Mouse (Mus musculus): Measurements from ENCODE around the gene Myrip. TPM values are rescaled to one million over a fixed set of nuclear protein-coding genes. Genes with fewer than 3 reads are reported as not detected.
A peak's percentile ranks its signal among the peaks of the same experiment; 100 is the strongest.

Gene Myrip
- polyA plus RNA-seq, 2 experiments: 0.37 to 0.73 TPM

- ATAC-seq (ENCODE audit: low FRiP score, low read depth) (peak; percentile 86), DNase-seq (ENCODE audit: low spot score) (peak; percentile 79)
- peak overlapping the region; percentile 81 for H3K4me2 ChIP-seq (replicated peaks; ENCODE audit: low read depth, low read length, severe bottlenecking)
- peak; percentile 75; the same call in 1 of the 2 replicates for TF ChIP-seq POLR2A (IDR thresholded peaks at IDR 0.05; ENCODE audit: borderline replicate concordance, extremely low read depth, insufficient read depth, insufficient read length)
- H3K27me3 ChIP-seq (ENCODE audit: control insufficient read depth, insufficient read depth, low read length): no peaks in the 10 kb centered on the region
- peak overlapping the region; percentile 91 for H3K27ac ChIP-seq (replicated peaks; ENCODE audit: low read depth, low read length)
- peak overlapping the region; percentile 96 for H3K9ac ChIP-seq (ENCODE audit: low read depth, low read length, severe bottlenecking)
- H3K9me3 ChIP-seq (ENCODE audit: control insufficient read depth, low read length): no peaks in the 10 kb centered on the region
- H3K4me1 ChIP-seq (ENCODE audit: control insufficient read depth, insufficient read depth, low read length): 0 out of 2 replicates have a peak, but pooled peaks cover 6% of the 10 kb centered on the region
- peak overlapping the region; percentile 99 for H3K4me3 ChIP-seq (replicated peaks; ENCODE audit: low read length)
- peaks cover 27% of the 10 kb centered on the region for H3K36me3 ChIP-seq (ENCODE audit: control insufficient read depth, insufficient read depth, low read length)
- WGBS: under 1% methylated on average over 45 of the region's 97 CpGs
Observed at GRCm38 (mm10) chr9:120492400-120493351, 191.4 kb downstream of the Myrip start.

DNA sequence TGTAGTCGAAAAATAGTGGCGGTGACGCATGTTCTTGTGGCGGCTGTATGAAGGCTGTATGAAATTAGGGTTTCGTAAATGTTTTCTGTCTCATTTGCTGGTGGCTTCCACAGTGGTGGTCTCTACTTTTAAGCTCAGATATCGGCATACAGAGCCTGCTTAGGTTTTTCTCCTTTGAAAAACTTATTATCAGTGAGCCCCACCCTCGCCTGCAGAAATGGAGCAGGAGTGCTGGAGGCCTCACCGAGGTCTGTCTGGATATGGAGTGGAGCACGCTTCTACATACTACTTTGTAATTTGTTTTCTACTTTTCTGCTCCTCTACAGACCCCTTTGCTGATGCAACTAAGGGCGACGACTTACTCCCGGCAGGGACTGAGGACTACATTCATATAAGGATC is 192.5 kb downstream of the Myrip start:
- H3K9me3 ChIP-seq (ENCODE audit: control insufficient read depth, low read length): no peaks in the 10 kb centered on the region
- H3K4me3 ChIP-seq (replicated peaks; ENCODE audit: low read length): peak overlapping the region; percentile 99
- H3K4me2 ChIP-seq (replicated peaks; ENCODE audit: low read depth, low read length, severe bottlenecking): peak overlapping the region; percentile 81
- ATAC-seq (ENCODE audit: low FRiP score, low read depth) (no peak), DNase-seq (ENCODE audit: low spot score) (no peak)
- peak overlapping the region; percentile 96 for H3K9ac ChIP-seq (ENCODE audit: low read depth, low read length, severe bottlenecking)
- peaks cover 27% of the 10 kb centered on the region for H3K36me3 ChIP-seq (ENCODE audit: control insufficient read depth, insufficient read depth, low read length)
- TF ChIP-seq POLR2A (IDR thresholded peaks at IDR 0.05; ENCODE audit: borderline replicate concordance, extremely low read depth, insufficient read depth, insufficient read length): no peak
- 67% methylated on average over 12 of the region's 12 CpGs for WGBS
- H3K27ac ChIP-seq (replicated peaks; ENCODE audit: low read depth, low read length): peak overlapping the region; percentile 27; the same call in 1 of the 2 replicates
- H3K4me1 ChIP-seq (ENCODE audit: control insufficient read depth, insufficient read depth, low read length): 0 out of 2 replicates have a peak, but pooled peaks cover 6% of the 10 kb centered on the region
- H3K27me3 ChIP-seq (ENCODE audit: control insufficient read depth, insufficient read depth, low read length): no peaks in the 10 kb centered on the region

DNA sequence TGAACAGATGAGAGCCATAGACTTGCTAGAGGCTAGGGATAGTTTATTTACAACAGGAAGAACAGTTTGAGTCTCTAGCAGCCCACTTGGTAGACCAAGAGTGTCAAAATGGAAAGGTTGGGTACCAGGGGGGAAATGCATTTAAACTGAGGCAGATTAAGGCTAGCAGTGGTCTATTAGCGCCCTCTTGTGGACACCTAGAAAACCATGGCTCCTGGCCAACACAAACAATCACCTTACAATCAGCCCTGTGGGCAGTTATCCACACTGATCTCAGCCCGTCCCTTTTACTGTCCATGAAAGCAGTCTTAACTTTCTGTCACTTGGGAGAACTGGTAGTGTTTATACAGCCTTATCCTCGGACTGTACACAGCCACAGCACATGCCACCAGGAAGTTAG is 195.4 kb downstream of the Myrip start:
- 3% methylated on average over 3 of the region's 3 CpGs for WGBS

GRCm38 (mm10) chr9:120497983-120498382 is 196.7 kb downstream of the Myrip start:
- DNase-seq (ENCODE audit: low spot score) (no peak), ATAC-seq (ENCODE audit: low FRiP score, low read depth) (no peak)
- 0 out of 2 replicates have a peak, but pooled peaks cover 6% of the 10 kb centered on the region for H3K4me1 ChIP-seq (ENCODE audit: control insufficient read depth, insufficient read depth, low read length)
- peaks cover 27% of the 10 kb centered on the region for H3K36me3 ChIP-seq (ENCODE audit: control insufficient read depth, insufficient read depth, low read length)
- WGBS: 84% methylated on average over 5 of the region's 5 CpGs
- no peak overlapping the region for H3K4me2 ChIP-seq (replicated peaks; ENCODE audit: low read depth, low read length, severe bottlenecking)
- H3K27ac ChIP-seq (replicated peaks; ENCODE audit: low read depth, low read length): no peak overlapping the region
- H3K9me3 ChIP-seq (ENCODE audit: control insufficient read depth, low read length): no peaks in the 10 kb centered on the region
- TF ChIP-seq POLR2A (IDR thresholded peaks at IDR 0.05; ENCODE audit: borderline replicate concordance, extremely low read depth, insufficient read depth, insufficient read length): no peak
- no peaks in the 10 kb centered on the region for H3K27me3 ChIP-seq (ENCODE audit: control insufficient read depth, insufficient read depth, low read length)
- H3K9ac ChIP-seq (ENCODE audit: low read depth, low read length, severe bottlenecking): no peak overlapping the region
- no peak overlapping the region for H3K4me3 ChIP-seq (replicated peaks; ENCODE audit: low read length)

More for the DNA sequence above, 195.4 kb downstream of the Myrip start:
- Histone ChIP-seq H3K4me3 (replicated peaks; ENCODE audit: low read length) (no peak overlapping the region), H3K9me3 (ENCODE audit: control insufficient read depth, low read length) (no peaks in the 10 kb centered on the region), H3K4me1 (ENCODE audit: control insufficient read depth, insufficient read depth, low read length) (0 out of 2 replicates have a peak, but pooled peaks cover 6% of the 10 kb centered on the region), H3K27me3 (ENCODE audit: control insufficient read depth, insufficient read depth, low read length) (no peaks in the 10 kb centered on the region), H3K9ac (ENCODE audit: low read depth, low read length, severe bottlenecking) (no peak overlapping the region), H3K4me2 (replicated peaks; ENCODE audit: low read depth, low read length, severe bottlenecking) (no peak overlapping the region), H3K27ac (replicated peaks; ENCODE audit: low read depth, low read length) (no peak overlapping the region), H3K36me3 (ENCODE audit: control insufficient read depth, insufficient read depth, low read length) (peaks cover 27% of the 10 kb centered on the region)
- no peak for TF ChIP-seq POLR2A (IDR thresholded peaks at IDR 0.05; ENCODE audit: borderline replicate concordance, extremely low read depth, insufficient read depth, insufficient read length)
- ATAC-seq (ENCODE audit: low FRiP score, low read depth) (no peak), DNase-seq (ENCODE audit: low spot score) (peak; percentile 92)

DNA sequence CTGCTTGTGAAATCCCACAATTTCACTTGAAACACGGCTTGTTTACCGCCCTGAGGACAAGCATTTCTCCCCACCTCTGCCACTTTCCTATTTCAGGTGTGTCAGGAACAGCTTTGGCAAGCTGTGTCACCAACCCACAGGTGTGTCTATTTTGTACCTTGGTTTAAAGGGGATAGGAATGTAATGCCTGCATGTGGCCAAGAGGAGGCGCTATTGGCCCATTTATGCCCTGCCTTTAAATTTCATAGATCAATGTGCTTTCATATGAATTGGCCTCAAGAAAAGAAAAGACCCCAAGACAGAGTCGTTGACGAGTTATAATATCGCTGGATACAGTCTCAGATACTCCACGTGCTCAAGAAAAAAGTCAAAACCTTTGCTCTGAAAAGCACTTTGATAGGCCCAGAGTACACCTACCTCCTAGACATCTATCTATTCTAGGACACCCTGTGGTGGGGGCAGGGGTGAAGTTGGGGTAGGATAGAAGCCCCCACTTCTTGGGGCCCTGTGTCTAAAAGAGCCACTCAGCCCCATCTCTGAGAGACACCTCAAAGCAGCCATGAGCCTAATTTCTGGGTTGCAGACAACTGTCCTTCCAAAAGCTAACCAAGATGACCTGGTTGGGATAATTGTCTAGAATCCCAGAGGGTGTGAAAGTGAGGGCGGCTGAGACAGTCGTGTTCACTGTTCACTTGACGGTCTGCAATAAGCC is 200.0 kb downstream of the Myrip start:
- ATAC-seq (ENCODE audit: low FRiP score, low read depth) (no peak), DNase-seq (ENCODE audit: low spot score) (no peak)
- no peaks in the 10 kb centered on the region for H3K4me1 ChIP-seq (ENCODE audit: control insufficient read depth, insufficient read depth, low read length)
- WGBS: 37% methylated on average over 10 of the region's 10 CpGs
- no peak overlapping the region for H3K9ac ChIP-seq (ENCODE audit: low read depth, low read length, severe bottlenecking)
- no peak overlapping the region for H3K4me2 ChIP-seq (replicated peaks; ENCODE audit: low read depth, low read length, severe bottlenecking)
- no peak overlapping the region for H3K27ac ChIP-seq (replicated peaks; ENCODE audit: low read depth, low read length)
- H3K4me3 ChIP-seq (replicated peaks; ENCODE audit: low read length): no peak overlapping the region
- H3K9me3 ChIP-seq (ENCODE audit: control insufficient read depth, low read length): 0 out of 2 replicates have a peak, but pooled peaks cover under 1% of the 10 kb centered on the region
- TF ChIP-seq POLR2A (IDR thresholded peaks at IDR 0.05; ENCODE audit: borderline replicate concordance, extremely low read depth, insufficient read depth, insufficient read length): no peak
- H3K27me3 ChIP-seq (ENCODE audit: control insufficient read depth, insufficient read depth, low read length): no peaks in the 10 kb centered on the region
- H3K36me3 ChIP-seq (ENCODE audit: control insufficient read depth, insufficient read depth, low read length): 0 out of 2 replicates have a peak, but pooled peaks cover 3% of the 10 kb centered on the region

All from limb, embryonic 14.5 days (tissue).